Mouse (Mus musculus): ENCODE measurements around the gene Nectin2. TPM values are rescaled to one million over a fixed set of nuclear protein-coding genes. Genes with fewer than 3 reads are reported as not detected.
A peak's percentile ranks its signal among the peaks of the same experiment; 100 is the strongest.

Gene Nectin2
- total RNA-seq, 2 experiments from 2014 or later: 5.0 to 5.1 TPM

GRCm38 (mm10) chr7:19713196-19713595 lies 37.1 kb downstream of the Nectin2 start:
- no peak for DNase-seq (ENCODE audit: low spot score in 2 of 2)

GRCm38 (mm10) chr7:19712414-19712813 lies 37.9 kb downstream of the Nectin2 start:
- no peak for DNase-seq (ENCODE audit: low spot score in 2 of 2)

GRCm38 (mm10) chr7:19710650-19711049 lies 39.6 kb downstream of the Nectin2 start:
- no peak for DNase-seq (ENCODE audit: low spot score in 2 of 2)

GRCm38 (mm10) chr7:19705271-19705670 lies 45.0 kb downstream of the Nectin2 start:
- no peak for DNase-seq (ENCODE audit: low spot score in 2 of 2)

- no peak for DNase-seq (ENCODE audit: low spot score in 2 of 2)
These were observed 45.8 kb downstream of the Nectin2 start for GRCm38 (mm10) chr7:19704475-19704874.

GRCm38 (mm10) chr7:19702859-19703555 lies 47.3 kb downstream of the Nectin2 start:
- no peak for DNase-seq (ENCODE audit: low spot score in 2 of 2)

- DNase-seq (ENCODE audit: low spot score in 2 of 2): peak in 1 of 2 experiments; percentile 73
These were observed 49.1 kb downstream of the Nectin2 start for GRCm38 (mm10) chr7:19701069-19701761.

- no peak for DNase-seq (ENCODE audit: low spot score in 2 of 2)
These were observed 49.8 kb downstream of the Nectin2 start for GRCm38 (mm10) chr7:19700299-19701068.

GRCm38 (mm10) chr7:19699827-19700148 lies 50.5 kb downstream of the Nectin2 start:
- no peak for DNase-seq (ENCODE audit: low spot score in 2 of 2)

GRCm38 (mm10) chr7:19698907-19699826 lies 51.1 kb downstream of the Nectin2 start, which contains the start of gene Apoe:
Apoe (minus strand) TSS chr7:19699188.
- DNase-seq (ENCODE audit: low spot score in 2 of 2): peak; percentile 58 to 66

GRCm38 (mm10) chr7:19697949-19698906 lies 52.1 kb downstream of the Nectin2 start:
- no peak for DNase-seq (ENCODE audit: low spot score in 2 of 2)

- no peak for DNase-seq (ENCODE audit: low spot score in 2 of 2)
These were observed 53.9 kb downstream of the Nectin2 start for GRCm38 (mm10) chr7:19696336-19696873.

GRCm38 (mm10) chr7:19695881-19696280 lies 54.4 kb downstream of the Nectin2 start:
- DNase-seq (ENCODE audit: low spot score in 2 of 2): no peak

GRCm38 (mm10) chr7:19695213-19695594 lies 55.1 kb downstream of the Nectin2 start:
- DNase-seq (ENCODE audit: low spot score in 2 of 2): no peak

- no peak for DNase-seq (ENCODE audit: low spot score in 2 of 2)
These were observed 55.7 kb downstream of the Nectin2 start for GRCm38 (mm10) chr7:19694336-19695212.

- DNase-seq (ENCODE audit: low spot score in 2 of 2): peak in 1 of 2 experiments; percentile 58
These were observed 56.9 kb downstream of the Nectin2 start for GRCm38 (mm10) chr7:19693421-19693820.

GRCm38 (mm10) chr7:19691873-19692865 lies 58.1 kb downstream of the Nectin2 start, which contains the start of gene Apoc1:
Apoc1 (minus strand) TSS chr7:19692660.
- DNase-seq (ENCODE audit: low spot score in 2 of 2): no peak

All from layer of hippocampus, adult 18-20 months (tissue).